Mouse (Mus musculus) intestine, postnatal 0 days (tissue): ENCODE data around the gene Slc22a17. TPM values are rescaled to one million over a fixed set of nuclear protein-coding genes. Genes with fewer than 3 reads are reported as not detected.
A peak's percentile ranks its signal among the peaks of the same experiment; 100 is the strongest.

Experiments used
- ATAC-seq: fragments of 200-750 bp; cut with Nextera tagmentation; 2 replicates; pipeline ENCODE4 v1.8.0; 2017; ENCODE audit warnings: mild to moderate bottlenecking, moderate TSS enrichment, moderate library complexity
- H3K27ac ChIP-seq: fragments of 300-500 bp; sonication (generic); 2 replicates; pipeline ENCODE4 v1.5.1; 2014; ENCODE audit warnings: mild to moderate bottlenecking, low read depth, low read length, moderate library complexity
- H3K27me3 ChIP-seq: fragments of 300-500 bp; sonication (generic); replicated peaks from 2 replicates; pipeline ENCODE4 v1.6.1; 2014; ENCODE audit warnings: low read length, mixed read lengths; ENCODE audit not compliant: control insufficient read depth, insufficient read depth
- H3K36me3 ChIP-seq: fragments of 300-500 bp; sonication (generic); 2 replicates; pipeline ENCODE4 v1.6.1; 2014; ENCODE audit warnings: mild to moderate bottlenecking, moderate library complexity; ENCODE audit not compliant: control insufficient read depth, insufficient read depth
- H3K4me1 ChIP-seq: fragments of 300-500 bp; sonication (generic); replicated peaks from 2 replicates; pipeline ENCODE4 v1.6.1; 2014; ENCODE audit warnings: antibody characterized with exemption, low read length, mixed read lengths; ENCODE audit not compliant: control insufficient read depth, insufficient read depth
- H3K4me2 ChIP-seq: fragments of 300-500 bp; sonication (generic); replicated peaks from 2 replicates; pipeline ENCODE4 v1.6.1; 2014; ENCODE audit warnings: low read depth, mild to moderate bottlenecking, moderate library complexity
- H3K4me3 ChIP-seq: fragments of 300-500 bp; sonication (generic); 2 replicates; pipeline ENCODE4 v1.5.1; 2014; ENCODE audit warnings: low read depth, low read length
- H3K9ac ChIP-seq: fragments of 300-500 bp; sonication (generic); 2 replicates; pipeline ENCODE4 v1.6.1; 2014; ENCODE audit warnings: mild to moderate bottlenecking, low read depth, low read length
- H3K9me3 ChIP-seq: fragments of 300-500 bp; sonication (generic); 2 replicates; pipeline ENCODE4 v1.6.1; 2016; ENCODE audit warnings: mixed run types; ENCODE audit not compliant: control insufficient read depth
- CTCF ChIP-seq: sonication (generic); IDR thresholded peaks from 2 replicates; pipeline ENCODE4 v1.5.1; 2016; ENCODE audit warnings: low read depth, mild to moderate bottlenecking, control low read depth, antibody characterized with exemption, moderate library complexity
- WGBS: fragments of 180-500 bp; shearing (Covaris S2); extraction: QIAGEN DNeasy Blood & Tissue Kit; methylation state at CpG from one replicate; pipeline ENCODE4 v1.1.7; 2014; 5-methylcytosine and 5-hydroxymethylcytosine counted together
- polyA plus RNA-seq: library from polyadenylated mRNA; unstranded; fragments of >200 nt; fragmentation: Nextera tagmentation; extraction: Ambion mirVana; gene quantifications from 2 replicates; pipeline ENCODE4 v1.2.1, GENCODE M21; 2015

Gene Slc22a17
- polyA plus RNA-seq, 1 experiment from 2014 or later = 12.5 TPM

DNA sequence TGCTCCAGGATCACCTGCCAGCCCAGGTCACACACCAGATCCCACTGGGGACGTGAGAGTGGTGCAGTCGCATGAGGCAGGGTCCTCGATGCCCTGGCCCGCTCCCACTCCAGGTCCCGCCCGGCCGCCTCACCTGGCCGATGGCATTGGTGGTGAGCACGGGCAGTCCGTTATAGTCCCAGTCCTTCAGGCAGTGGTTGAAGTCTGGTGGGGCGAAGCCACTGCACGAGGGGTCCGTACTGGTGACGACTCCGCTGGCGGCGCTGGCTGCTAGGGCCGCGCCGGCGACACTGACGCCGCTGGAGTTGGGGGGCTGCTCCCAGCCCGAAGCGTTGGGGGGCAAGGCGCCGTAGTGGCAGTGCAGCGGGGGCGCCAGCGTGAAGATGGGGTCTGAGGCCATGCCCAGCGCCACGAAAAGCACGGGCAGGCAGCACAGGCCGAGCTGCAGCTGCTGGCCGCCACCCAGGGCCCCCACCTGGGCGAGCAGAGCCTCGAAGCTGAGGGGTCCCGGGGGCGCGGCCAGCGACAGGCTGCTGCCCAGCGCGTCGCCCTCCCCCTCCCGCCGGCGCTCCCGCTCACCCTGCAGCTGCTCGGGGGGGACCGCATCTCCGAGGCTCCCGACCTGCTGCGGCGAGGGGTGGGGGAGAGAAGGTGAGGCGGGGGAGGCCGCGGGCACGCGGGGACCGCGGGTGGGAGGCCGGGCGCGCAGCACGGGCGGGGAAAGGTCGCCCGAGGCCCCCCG lies 652 bp downstream of the Slc22a17 start:
- peak overlapping the region; percentile 98 for H3K4me2 ChIP-seq
- H3K9me3 ChIP-seq = no peaks in the 10 kb centered on the region
- H3K4me3 ChIP-seq = peak overlapping the region; percentile 75
- TF ChIP-seq CTCF = no peak
- peaks cover 2% of the 10 kb centered on the region; the same call in 1 of the 2 replicates for H3K36me3 ChIP-seq
- 4% methylated on average over 58 of the region's 69 CpGs for WGBS
- H3K4me1 ChIP-seq = no peaks in the 10 kb centered on the region
- ATAC-seq = peak; percentile 53
- no peak overlapping the region for H3K27ac ChIP-seq
- H3K27me3 ChIP-seq = no peaks in the 10 kb centered on the region; the same call in 1 of the 2 replicates
- peak overlapping the region; percentile 66 for H3K9ac ChIP-seq

DNA sequence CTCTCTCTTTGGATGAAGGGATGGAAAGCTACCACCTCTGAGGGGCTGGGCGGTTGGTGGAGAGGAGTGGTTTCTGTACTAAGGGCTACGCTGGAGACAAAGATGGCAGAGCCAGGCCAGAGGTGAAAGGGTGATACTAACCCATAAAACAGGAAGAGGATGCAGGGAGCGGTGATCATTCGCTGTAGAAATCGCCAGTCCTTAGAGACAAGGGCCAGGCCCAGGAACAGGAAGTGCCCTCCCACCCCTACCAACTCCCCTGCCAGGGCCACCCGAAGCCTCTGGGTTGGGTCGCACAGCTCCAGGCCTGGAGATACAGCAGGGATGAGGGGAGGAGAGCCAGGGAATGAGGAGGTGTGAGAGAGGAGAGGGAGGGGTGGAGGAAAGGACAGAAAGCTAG lies 4.2 kb downstream of the Slc22a17 start:
- Histone ChIP-seq H3K9ac (no peak overlapping the region), H3K36me3 (peaks cover 8% of the 10 kb centered on the region; the same call in 1 of the 2 replicates), H3K4me3 (no peak overlapping the region), H3K27me3 (no peaks in the 10 kb centered on the region; the same call in 1 of the 2 replicates), H3K4me1 (no peaks in the 10 kb centered on the region), H3K9me3 (no peaks in the 10 kb centered on the region), H3K27ac (no peak overlapping the region), H3K4me2 (no peak overlapping the region)
- no peak for ATAC-seq
- TF ChIP-seq CTCF = no peak
- WGBS = 79% methylated on average over 7 of the region's 7 CpGs

DNA sequence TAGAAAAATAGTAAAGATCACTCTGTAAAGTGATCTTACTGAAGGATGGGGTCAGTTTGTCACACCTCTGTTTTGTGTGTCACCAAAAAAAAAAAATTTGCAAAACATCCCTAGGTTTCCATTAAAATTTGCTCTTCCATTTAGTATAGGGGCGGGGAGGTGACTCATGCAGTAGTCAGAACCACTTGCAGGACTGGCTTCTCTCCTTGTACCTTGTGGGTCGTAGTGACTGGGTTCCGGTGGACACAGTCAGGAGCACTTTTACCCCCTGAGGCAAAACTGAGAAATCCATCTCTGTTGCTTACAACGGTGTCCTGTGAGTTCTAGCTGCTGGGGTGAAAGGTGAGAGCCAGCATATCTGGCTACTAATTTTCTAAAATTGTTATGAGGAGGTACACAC lies 9.3 kb downstream of the Slc22a17 start:
- TF ChIP-seq CTCF = no peak
- H3K9me3 ChIP-seq = no peaks in the 10 kb centered on the region
- H3K4me1 ChIP-seq = no peaks in the 10 kb centered on the region
- no peak overlapping the region for H3K27ac ChIP-seq
- no peak overlapping the region for H3K4me3 ChIP-seq
- H3K27me3 ChIP-seq = no peaks in the 10 kb centered on the region
- ATAC-seq = no peak
- H3K9ac ChIP-seq = no peak overlapping the region
- WGBS = 91% methylated on average over 4 of the region's 4 CpGs
- no peak overlapping the region for H3K4me2 ChIP-seq
- H3K36me3 ChIP-seq = peaks cover 8% of the 10 kb centered on the region; the same call in 1 of the 2 replicates

DNA sequence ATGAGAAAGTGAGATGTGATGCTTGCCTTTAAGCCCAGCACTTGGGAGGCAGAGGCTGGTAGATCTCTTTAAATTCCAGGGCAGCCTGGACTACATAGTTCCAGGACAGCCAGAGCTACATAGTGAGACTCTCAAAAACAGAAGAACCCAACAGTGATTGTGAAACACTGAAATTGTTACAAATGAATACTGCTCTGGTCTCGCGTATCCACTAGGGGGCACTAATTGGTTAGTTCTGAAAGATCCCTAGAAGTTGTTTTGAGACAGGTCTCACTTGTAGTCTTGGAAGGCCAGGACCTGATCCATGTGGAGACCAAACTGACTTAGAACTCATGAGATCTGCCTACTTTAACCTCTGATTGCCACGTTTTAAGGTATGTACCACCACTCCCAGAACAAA lies 12.5 kb downstream of the Slc22a17 start:
- peak; percentile 88 for TF ChIP-seq CTCF
- H3K4me3 ChIP-seq = no peak overlapping the region
- no peak overlapping the region for H3K27ac ChIP-seq
- no peak overlapping the region for H3K4me2 ChIP-seq
- no peak overlapping the region for H3K9ac ChIP-seq
- no peaks in the 10 kb centered on the region for H3K27me3 ChIP-seq
- H3K36me3 ChIP-seq = peaks cover 28% of the 10 kb centered on the region
- WGBS = 0% methylated on average over 3 of the region's 3 CpGs
- no peaks in the 10 kb centered on the region for H3K4me1 ChIP-seq
- H3K9me3 ChIP-seq = no peaks in the 10 kb centered on the region
- ATAC-seq = peak; percentile 35

DNA sequence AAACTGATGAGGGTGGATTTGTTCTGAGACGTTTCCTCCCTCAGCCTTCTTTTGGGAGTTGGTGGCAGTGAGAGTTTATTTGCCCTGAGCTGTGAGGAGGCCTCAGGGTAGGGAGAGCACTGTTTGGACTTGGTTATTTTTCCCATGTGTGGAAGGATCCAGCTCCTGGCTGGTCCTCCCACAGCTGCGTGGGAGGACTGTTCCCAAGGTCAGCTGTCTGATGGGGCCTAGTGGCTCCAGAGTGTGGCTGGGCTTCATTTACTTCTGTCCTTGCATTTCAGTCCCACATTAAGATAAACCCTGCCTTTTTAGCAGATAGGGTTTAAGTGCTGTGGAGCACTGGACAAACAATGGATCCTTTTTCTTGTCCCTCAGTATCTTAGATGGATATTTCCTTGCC lies 15.5 kb downstream of the Slc22a17 start:
- WGBS = 37% methylated on average over 2 of the region's 2 CpGs
- H3K27ac ChIP-seq = no peak overlapping the region
- 0 out of 2 replicates have a peak, but pooled peaks cover 3% of the 10 kb centered on the region for H3K4me1 ChIP-seq
- no peak for ATAC-seq
- no peaks in the 10 kb centered on the region for H3K27me3 ChIP-seq
- no peaks in the 10 kb centered on the region for H3K9me3 ChIP-seq
- no peak for TF ChIP-seq CTCF
- H3K36me3 ChIP-seq = peaks cover 28% of the 10 kb centered on the region
- no peak overlapping the region for H3K4me3 ChIP-seq
- no peak overlapping the region for H3K4me2 ChIP-seq
- H3K9ac ChIP-seq = no peak overlapping the region

DNA sequence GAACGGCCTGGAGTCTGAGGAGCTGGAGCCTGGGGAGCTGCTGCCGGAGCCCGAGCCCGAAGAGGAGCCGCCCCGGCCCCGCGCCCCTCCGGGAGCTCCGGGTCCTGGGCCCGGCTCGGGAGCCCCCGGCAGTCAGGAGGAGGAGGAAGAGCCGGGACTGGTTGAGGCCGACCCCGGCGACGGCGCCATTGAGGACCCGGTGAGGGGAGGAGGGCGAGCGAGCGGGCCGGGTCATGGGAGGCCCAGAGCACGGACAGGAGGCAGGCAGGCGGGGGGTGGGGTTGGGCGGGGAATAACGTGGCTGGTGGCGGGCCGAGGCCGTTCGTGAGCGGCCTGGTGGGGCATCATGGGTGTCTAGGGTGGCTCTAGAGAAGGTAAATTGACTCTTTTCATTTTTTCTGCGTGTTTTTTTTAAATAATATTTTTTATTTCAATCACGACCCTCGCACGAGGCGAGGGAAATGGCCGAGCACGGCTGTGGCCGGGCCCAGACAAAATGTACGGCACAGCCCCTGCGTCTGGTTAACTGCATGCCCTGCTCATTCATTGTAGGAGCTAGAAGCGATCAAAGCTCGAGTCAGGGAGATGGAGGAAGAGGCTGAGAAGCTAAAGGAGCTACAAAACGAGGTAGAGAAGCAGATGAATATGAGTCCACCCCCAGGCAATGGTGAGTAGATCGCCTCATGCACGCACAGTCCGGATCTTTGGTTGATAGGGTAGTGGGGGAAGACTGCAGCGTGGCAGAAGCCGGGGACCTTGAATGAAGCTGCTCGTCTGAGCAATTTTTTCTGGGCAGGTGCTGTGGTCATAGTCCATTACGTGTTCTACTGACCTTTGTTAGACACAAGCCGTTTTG lies 18.4 kb downstream of the Slc22a17 start:
- H3K9ac ChIP-seq = peak overlapping the region; percentile 100
- TF ChIP-seq CTCF = no peak
- WGBS = under 1% methylated on average over 49 of the region's 54 CpGs
- H3K27me3 ChIP-seq = no peaks in the 10 kb centered on the region
- H3K4me2 ChIP-seq = peak overlapping the region; percentile 82
- 0 out of 2 replicates have a peak, but pooled peaks cover 3% of the 10 kb centered on the region for H3K4me1 ChIP-seq
- peak; percentile 35 for ATAC-seq
- peak overlapping the region; percentile 96 for H3K4me3 ChIP-seq
- H3K9me3 ChIP-seq = no peaks in the 10 kb centered on the region
- H3K27ac ChIP-seq = peak overlapping the region; percentile 98
- H3K36me3 ChIP-seq = peaks cover 31% of the 10 kb centered on the region
